Mouse (Mus musculus): ENCODE data around the gene Ctsg. TPM values are rescaled to one million over a fixed set of nuclear protein-coding genes. Genes with fewer than 3 reads are reported as not detected.
A peak's percentile ranks its signal among the peaks of the same experiment; 100 is the strongest.
"Not testable (repeated sequence)": the region's sequence is repeated elsewhere in the genome, so short reads cannot be mapped to it uniquely, and the experiment has no call there.

Ctsg gene
- total RNA-seq (2014; rRNA removed): not detected in 2 replicates
- polyA plus RNA-seq (2015; fragmentation: Nextera tagmentation; extraction: Ambion mirVana): 0.21 TPM in 1 of 2 replicates, not detected in the other

GRCm38 (mm10) chr14:56102386-56102785 is at the start of gene Ctsg:
Gene Ctsg (minus strand): TSS chr14:56102574.
- no peak within 1 kb of the TSS for H3K9ac ChIP-seq (replicated peaks; ENCODE audit: low read length, poor library complexity, severe bottlenecking)
- no peaks in the 10 kb centered on the region for H3K4me1 ChIP-seq (ENCODE audit: insufficient read depth, low read length)
- 78% methylated on average over 10 of the region's 10 CpGs for WGBS
- no peak within 1 kb of the TSS for H3K27ac ChIP-seq (ENCODE audit: low read depth, low read length)
- H3K36me3 ChIP-seq (ENCODE audit: insufficient read depth, low read length): no peaks in the 10 kb centered on the region
- H3K9me3 ChIP-seq (ENCODE audit: low read length): no peaks in the 10 kb centered on the region
- no peak within 1 kb of the TSS for H3K4me2 ChIP-seq (ENCODE audit: low read depth, low read length, poor library complexity, severe bottlenecking)
- H3K27me3 ChIP-seq (ENCODE audit: insufficient read depth, low read length): no peaks in the 10 kb centered on the region
- TF ChIP-seq CTCF (IDR thresholded peaks at IDR 0.05): no peak
- DNase-seq (ENCODE audit: low spot score): no peak
- no peak within 1 kb of the TSS for H3K4me3 ChIP-seq (ENCODE audit: low read depth, low read length)
- ATAC-seq (ENCODE audit: low FRiP score): no peak

GRCm38 (mm10) chr14:56133675-56134074 is 31.3 kb upstream of the Ctsg start:
- H3K4me3 ChIP-seq (ENCODE audit: low read depth, low read length); H3K4me1 ChIP-seq (ENCODE audit: insufficient read depth, low read length); H3K9me3 ChIP-seq (ENCODE audit: low read length); H3K9ac ChIP-seq (replicated peaks; ENCODE audit: low read length, poor library complexity, severe bottlenecking); H3K4me2 ChIP-seq (ENCODE audit: low read depth, low read length, poor library complexity, severe bottlenecking); H3K27ac ChIP-seq (ENCODE audit: low read depth, low read length); ATAC-seq (ENCODE audit: low FRiP score); H3K27me3 ChIP-seq (ENCODE audit: insufficient read depth, low read length); H3K36me3 ChIP-seq (ENCODE audit: insufficient read depth, low read length): not testable (repeated sequence)
- 77% methylated on average over 1 of the region's 1 CpGs for WGBS
- peak; percentile 3 for DNase-seq (ENCODE audit: low spot score)

GRCm38 (mm10) chr14:56132508-56132907 is 30.1 kb upstream of the Ctsg start, which contains the start of gene Gzmd:
Gene Gzmd (minus strand): TSS chr14:56132608.
- H3K9ac ChIP-seq (replicated peaks; ENCODE audit: low read length, poor library complexity, severe bottlenecking); H3K4me3 ChIP-seq (ENCODE audit: low read depth, low read length); H3K27ac ChIP-seq (ENCODE audit: low read depth, low read length); H3K4me2 ChIP-seq (ENCODE audit: low read depth, low read length, poor library complexity, severe bottlenecking); DNase-seq (ENCODE audit: low spot score); H3K9me3 ChIP-seq (ENCODE audit: low read length); H3K4me1 ChIP-seq (ENCODE audit: insufficient read depth, low read length); ATAC-seq (ENCODE audit: low FRiP score); H3K36me3 ChIP-seq (ENCODE audit: insufficient read depth, low read length); H3K27me3 ChIP-seq (ENCODE audit: insufficient read depth, low read length): not testable (repeated sequence)
- WGBS: 78% methylated on average over 2 of the region's 2 CpGs

GRCm38 (mm10) chr14:56128341-56128740 is 26.0 kb upstream of the Ctsg start:
- H3K27ac ChIP-seq (ENCODE audit: low read depth, low read length): no peak overlapping the region
- ATAC-seq (ENCODE audit: low FRiP score) (no peak), DNase-seq (ENCODE audit: low spot score) (no peak)
- 45% methylated on average over 3 of the region's 3 CpGs for WGBS
- H3K4me1 ChIP-seq (ENCODE audit: insufficient read depth, low read length): no peaks in the 10 kb centered on the region
- no peaks in the 10 kb centered on the region for H3K27me3 ChIP-seq (ENCODE audit: insufficient read depth, low read length)
- no peak overlapping the region for H3K9ac ChIP-seq (replicated peaks; ENCODE audit: low read length, poor library complexity, severe bottlenecking)
- H3K36me3 ChIP-seq (ENCODE audit: insufficient read depth, low read length): no peaks in the 10 kb centered on the region
- no peaks in the 10 kb centered on the region for H3K9me3 ChIP-seq (ENCODE audit: low read length)
- H3K4me3 ChIP-seq (ENCODE audit: low read depth, low read length): no peak overlapping the region
- no peak overlapping the region for H3K4me2 ChIP-seq (ENCODE audit: low read depth, low read length, poor library complexity, severe bottlenecking)
- TF ChIP-seq CTCF (IDR thresholded peaks at IDR 0.05): peak; percentile 6; the same call in 1 of the 2 replicates

- Histone ChIP-seq H3K27ac (ENCODE audit: low read depth, low read length) (no peak overlapping the region), H3K36me3 (ENCODE audit: insufficient read depth, low read length) (no peaks in the 10 kb centered on the region), H3K4me1 (ENCODE audit: insufficient read depth, low read length) (no peaks in the 10 kb centered on the region), H3K4me3 (ENCODE audit: low read depth, low read length) (no peak overlapping the region), H3K4me2 (ENCODE audit: low read depth, low read length, poor library complexity, severe bottlenecking) (no peak overlapping the region), H3K27me3 (ENCODE audit: insufficient read depth, low read length) (no peaks in the 10 kb centered on the region), H3K9me3 (ENCODE audit: low read length) (no peaks in the 10 kb centered on the region), H3K9ac (replicated peaks; ENCODE audit: low read length, poor library complexity, severe bottlenecking) (no peak overlapping the region)
- no peak for TF ChIP-seq CTCF (IDR thresholded peaks at IDR 0.05)
- WGBS: 90% methylated on average over 3 of the region's 3 CpGs
- DNase-seq (ENCODE audit: low spot score): no peak
- no peak for ATAC-seq (ENCODE audit: low FRiP score)
Measured at GRCm38 (mm10) chr14:56123516-56123915, 21.1 kb upstream of the Ctsg start.

GRCm38 (mm10) chr14:56120525-56120924 is 18.2 kb upstream of the Ctsg start, which contains the start of gene Gzme:
Gene Gzme (minus strand): TSS chr14:56120625.
- Histone ChIP-seq H3K9ac (replicated peaks; ENCODE audit: low read length, poor library complexity, severe bottlenecking) (no peak within 1 kb of the TSS), H3K4me1 (ENCODE audit: insufficient read depth, low read length) (no peaks in the 10 kb centered on the region), H3K4me2 (ENCODE audit: low read depth, low read length, poor library complexity, severe bottlenecking) (no peak within 1 kb of the TSS), H3K27ac (ENCODE audit: low read depth, low read length) (no peak within 1 kb of the TSS), H3K36me3 (ENCODE audit: insufficient read depth, low read length) (no peaks in the 10 kb centered on the region), H3K4me3 (ENCODE audit: low read depth, low read length) (no peak within 1 kb of the TSS), H3K27me3 (ENCODE audit: insufficient read depth, low read length) (no peaks in the 10 kb centered on the region), H3K9me3 (ENCODE audit: low read length) (no peaks in the 10 kb centered on the region)
- ATAC-seq (ENCODE audit: low FRiP score) (no peak), DNase-seq (ENCODE audit: low spot score) (no peak)
- no peak for TF ChIP-seq CTCF (IDR thresholded peaks at IDR 0.05)

GRCm38 (mm10) chr14:56115531-56116310 is 13.3 kb upstream of the Ctsg start:
- H3K4me1 ChIP-seq (ENCODE audit: insufficient read depth, low read length); H3K27ac ChIP-seq (ENCODE audit: low read depth, low read length); ATAC-seq (ENCODE audit: low FRiP score); DNase-seq (ENCODE audit: low spot score); H3K27me3 ChIP-seq (ENCODE audit: insufficient read depth, low read length); H3K36me3 ChIP-seq (ENCODE audit: insufficient read depth, low read length); H3K4me3 ChIP-seq (ENCODE audit: low read depth, low read length); H3K9me3 ChIP-seq (ENCODE audit: low read length); H3K9ac ChIP-seq (replicated peaks; ENCODE audit: low read length, poor library complexity, severe bottlenecking); H3K4me2 ChIP-seq (ENCODE audit: low read depth, low read length, poor library complexity, severe bottlenecking): not testable (repeated sequence)
- WGBS: 94% methylated on average over 33 of the region's 33 CpGs

Measured in midbrain, postnatal 0 days (tissue).